ENCODE assay signal across 14 mouse cellular contexts in the genomic region with DNA sequence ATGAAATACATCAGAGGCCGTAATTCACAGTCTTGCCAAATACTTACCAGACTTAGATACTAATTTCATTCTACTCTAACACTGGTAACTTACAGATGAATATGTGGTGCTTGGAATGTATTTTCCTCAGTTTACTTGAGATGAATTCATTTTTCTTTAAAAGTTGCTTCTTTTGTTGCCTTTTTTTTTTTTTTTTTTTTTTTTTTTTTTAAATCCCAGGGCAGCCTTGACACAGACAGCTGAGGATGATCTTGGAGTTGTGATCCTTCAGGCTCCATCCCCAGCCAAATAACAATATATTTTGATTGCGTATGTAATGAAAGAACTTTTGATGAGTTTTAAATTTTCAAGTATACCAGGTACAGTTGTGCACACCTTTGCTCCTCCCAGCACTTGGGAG.
"Had no signal": no experiment of that assay in that cellular context is flagged by ENCODE, and none has a peak within 500 bp of the region (broad histone marks: within the 10 kb centered on the region; RNA-seq: fewer than 3 reads in every experiment).

No protein-coding gene starts in this region.

- DNase-seq: kidney, adult 18-20 months; kidney, adult 9 months; kidney, postnatal 25 days; lung, embryonic 14.5 days; midbrain, embryonic 14.5 days; thymus, adult 2 months; thymus, postnatal 14 days had no signal

- H3K27me3 ChIP-seq: limb, embryonic 13.5 days; liver, embryonic 15.5 days had no signal

- H3K9me3 ChIP-seq: limb, embryonic 10.5 days; limb, embryonic 13.5 days; liver, embryonic 15.5 days; midbrain, embryonic 10.5 days had no signal

- ATAC-seq: inflammation-experienced regulatory T-cells, adult 6 months; intestine, embryonic 16.5 days; lung, postnatal 0 days had no signal
